Mouse (Mus musculus) adrenal gland, postnatal 25 days (tissue): ENCODE data around the gene Itgae. TPM values are rescaled to one million over a fixed set of nuclear protein-coding genes. Genes with fewer than 3 reads are reported as not detected.

Source experiments
- total RNA-seq: library from RNA; stranded (reverse); gene quantifications from 2 replicates; pipeline ENCODE4 v1.2.3, GENCODE M21; 2021

Gene Itgae
- total RNA-seq, 1 experiment from 2014 or later = 0.30 TPM

Other genes with a start within 250 kb of the Itgae start
- 5.4 and 6.3 TPM in 2 replicates for gene Atp2a3, start 129.4 kb upstream of the Itgae start, total RNA-seq
- 0.15 TPM in 1 of 2 replicates, not detected in the other for gene P2rx1, start 91.5 kb upstream of the Itgae start, total RNA-seq
- gene Camkk1, start 71.6 kb upstream of the Itgae start, total RNA-seq = 2.6 and 3.1 TPM in 2 replicates
- gene Ncbp3, start 42.8 kb upstream of the Itgae start, total RNA-seq = 10.8 and 15.1 TPM in 2 replicates
- 1.4 and 1.6 TPM in 2 replicates for gene Haspin, start 47.7 kb downstream of the Itgae start, total RNA-seq
- gene P2rx5, start 69.8 kb downstream of the Itgae start, total RNA-seq = 5.8 and 7.8 TPM in 2 replicates
- gene Emc6, start 86.5 kb downstream of the Itgae start, total RNA-seq = 63.4 and 73.4 TPM in 2 replicates
- gene Tax1bp3, start 86.5 kb downstream of the Itgae start, total RNA-seq = 71.3 and 79.4 TPM in 2 replicates
- 17.4 and 20.6 TPM in 2 replicates for gene Ctns, start 108.5 kb downstream of the Itgae start, total RNA-seq
- 9.9 and 13.8 TPM in 2 replicates for gene Shpk, start 108.9 kb downstream of the Itgae start, total RNA-seq
- 0.46 TPM in 1 of 2 replicates, not detected in the other for gene Trpv1, start 143.7 kb downstream of the Itgae start, total RNA-seq
- gene Trpv3, start 176.8 kb downstream of the Itgae start, total RNA-seq = 0.27 TPM in 1 of 2 replicates, not detected in the other
- 8.5 and 9.4 TPM in 2 replicates for gene Aspa, start 239.0 kb downstream of the Itgae start, total RNA-seq
- gene Gm49340, start 239.2 kb downstream of the Itgae start, total RNA-seq = not detected in 2 replicates
- 0.73 TPM in 1 of 2 replicates, not detected in the other for gene Spata22, start 239.2 kb downstream of the Itgae start, total RNA-seq